Mouse (Mus musculus) brain, embryonic 14.5 days (tissue): ENCODE data around the gene Hdc.

ENCODE experiments used
- CTCF ChIP-seq: fragments of 200-500 bp; IDR thresholded peaks from 2 replicates; pipeline ENCODE4 v1.5.1; 2012; ENCODE audit warnings: inconsistent platforms, mild to moderate bottlenecking, moderate library complexity, borderline replicate concordance; ENCODE audit not compliant: insufficient read depth, insufficient read length; ENCODE audit errors: extremely low read depth
- POLR2A ChIP-seq: fragments of 200-500 bp; IDR thresholded peaks from 2 replicates; pipeline ENCODE4 v1.6.1; 2012; ENCODE audit warnings: mild to moderate bottlenecking, inconsistent platforms, borderline replicate concordance; ENCODE audit not compliant: poor library complexity, insufficient read depth, insufficient read length, severe bottlenecking; ENCODE audit errors: extremely low read depth

DNA sequence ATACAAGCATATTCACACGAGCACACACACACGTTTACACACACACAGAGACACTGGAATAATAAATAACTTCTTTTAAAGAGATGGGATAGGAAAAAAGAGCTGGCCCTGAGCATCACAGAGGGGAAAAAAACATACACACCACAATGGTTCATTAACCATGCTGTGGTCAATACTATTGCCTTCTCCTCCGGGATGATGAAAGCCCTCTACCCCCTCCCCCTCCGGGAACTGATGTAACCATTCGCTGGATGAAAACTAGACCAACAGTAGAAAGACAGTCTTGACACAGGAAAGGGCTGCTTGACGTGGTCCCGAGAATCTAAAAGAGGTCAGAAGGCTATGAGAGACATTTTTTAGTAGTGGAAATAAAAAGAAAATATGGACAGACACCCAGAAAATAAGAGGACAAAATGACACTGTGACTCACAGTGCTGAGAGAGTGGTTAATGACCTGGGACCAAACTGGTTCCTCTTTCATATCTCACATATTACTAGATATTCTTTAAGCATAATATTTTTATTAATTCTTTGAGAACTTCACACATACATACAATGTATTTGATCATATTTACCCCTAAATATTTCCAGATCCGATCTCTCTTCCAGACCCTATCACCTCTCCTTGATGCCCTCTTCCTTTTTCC lies 67.7 kb downstream of the Hdc start:
- TF ChIP-seq POLR2A (no peak), CTCF (no peak)
